Mouse (Mus musculus): ENCODE results near the gene Med15. TPM values are rescaled to one million over a fixed set of nuclear protein-coding genes. Genes with fewer than 3 reads are reported as not detected.

The Med15 gene
- polyA plus RNA-seq, 1 experiment, result 110 TPM

DNA sequence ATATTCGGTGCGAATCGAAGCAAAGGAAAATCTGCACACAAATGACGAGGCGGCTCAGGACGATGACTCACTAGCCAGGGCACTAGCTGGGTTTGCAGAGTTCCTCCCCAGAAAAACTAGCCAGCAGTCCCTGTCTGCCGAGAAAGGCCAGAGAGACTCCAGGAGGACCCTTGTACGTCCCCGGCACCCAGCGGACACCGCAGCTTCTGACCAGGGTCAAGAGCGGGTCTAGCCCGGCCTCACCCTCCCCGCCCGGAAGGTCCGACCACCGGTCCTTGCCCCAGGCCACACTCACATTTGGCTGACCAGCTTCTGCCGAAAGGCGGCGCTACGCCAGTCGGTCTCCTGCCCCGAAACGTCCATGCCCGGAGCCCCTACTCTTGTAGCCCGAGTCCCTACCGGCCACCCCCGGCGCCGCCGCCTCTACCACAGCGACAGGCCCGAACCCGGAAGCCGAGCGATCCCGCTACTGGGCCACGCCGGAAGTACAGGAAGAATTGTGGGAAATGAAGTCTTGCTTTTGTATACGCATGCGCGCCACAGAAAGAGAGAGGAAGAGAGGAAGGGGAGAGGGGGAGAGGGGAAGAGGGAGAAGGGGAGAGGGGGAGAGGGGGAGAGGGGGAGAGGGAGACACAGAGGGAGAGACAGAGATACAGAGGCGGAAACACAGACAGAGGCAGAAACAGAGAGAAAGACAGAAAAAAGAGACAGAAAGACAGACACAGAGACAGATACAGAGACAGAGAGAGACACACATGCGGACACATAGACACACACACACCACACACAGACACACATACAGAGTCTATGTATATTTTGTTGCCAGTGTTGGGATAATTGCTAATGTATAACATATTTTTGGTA lies 10.0 kb downstream of the Med15 start:
- peak overlapping the region; percentile 62 for H3K27ac ChIP-seq (ENCODE audit: insufficient read depth, low read length)
- peaks cover 4% of the 10 kb centered on the region; the same call in 1 of the 2 replicates for H3K4me1 ChIP-seq (ENCODE audit: control insufficient read depth, insufficient read depth, insufficient read length)
- H3K27me3 ChIP-seq (ENCODE audit: control insufficient read depth, insufficient read depth, low read length), result no peaks in the 10 kb centered on the region
- no peaks in the 10 kb centered on the region for H3K36me3 ChIP-seq (ENCODE audit: control insufficient read depth, insufficient read depth, low read length)
- H3K4me3 ChIP-seq (ENCODE audit: extremely low read depth, insufficient read depth, insufficient read length), result peak overlapping the region; percentile 74
- DNase-seq (ENCODE audit: low read depth in 1 of 2, low spot score in 2 of 2), result peak; percentile 70 to 84
- 2% methylated on average over 44 of the region's 44 CpGs for WGBS
- TF ChIP-seq CTCF (IDR thresholded peaks at IDR 0.05; ENCODE audit: extremely low read depth, insufficient read depth, insufficient read length, insufficient replicate concordance) (no peak), POLR2A (IDR thresholded peaks at IDR 0.05; ENCODE audit: low read depth, low read length) (peak; percentile 74)

DNA sequence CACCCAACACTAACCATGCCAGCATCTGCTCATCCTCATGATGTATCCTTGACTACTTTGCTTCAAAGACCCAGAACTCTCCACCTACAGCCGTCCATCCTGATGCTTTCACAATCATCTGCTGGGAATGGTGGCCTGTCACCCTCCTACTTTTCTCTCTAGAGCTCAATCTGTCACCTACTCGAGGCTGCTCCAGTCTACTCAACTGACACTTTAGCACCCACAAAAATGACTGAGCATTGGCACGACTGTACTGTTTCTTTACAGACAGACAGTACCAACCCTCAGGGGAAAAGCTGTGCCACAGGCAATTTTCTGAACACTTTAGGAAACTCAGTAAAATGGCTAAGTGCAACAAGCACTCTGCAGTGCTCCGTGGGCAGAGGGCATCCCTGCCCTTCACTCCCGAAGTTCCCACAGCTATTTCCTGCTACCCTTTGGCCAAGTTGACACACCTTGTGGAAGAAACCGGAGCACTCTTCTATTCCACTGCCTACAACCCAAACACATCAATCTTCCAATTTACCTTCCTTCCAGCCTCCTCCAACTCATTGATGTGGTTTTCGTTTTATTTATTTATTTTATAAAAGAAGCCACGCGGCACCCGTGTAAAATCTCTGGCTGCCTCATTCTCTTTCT lies 10.8 kb downstream of the Med15 start:
- Histone ChIP-seq H3K4me1 (ENCODE audit: control insufficient read depth, insufficient read depth, insufficient read length) (peaks cover 1% of the 10 kb centered on the region; the same call in 1 of the 2 replicates), H3K27me3 (ENCODE audit: control insufficient read depth, insufficient read depth, low read length) (no peaks in the 10 kb centered on the region), H3K4me3 (ENCODE audit: extremely low read depth, insufficient read depth, insufficient read length) (peak overlapping the region; percentile 74), H3K27ac (ENCODE audit: insufficient read depth, low read length) (no peak overlapping the region), H3K36me3 (ENCODE audit: control insufficient read depth, insufficient read depth, low read length) (no peaks in the 10 kb centered on the region)
- DNase-seq (ENCODE audit: low read depth in 1 of 2, low spot score in 2 of 2), result no peak
- WGBS, result under 1% methylated on average over 10 of the region's 10 CpGs
- TF ChIP-seq POLR2A (IDR thresholded peaks at IDR 0.05; ENCODE audit: low read depth, low read length) (no peak), CTCF (IDR thresholded peaks at IDR 0.05; ENCODE audit: extremely low read depth, insufficient read depth, insufficient read length, insufficient replicate concordance) (no peak)

DNA sequence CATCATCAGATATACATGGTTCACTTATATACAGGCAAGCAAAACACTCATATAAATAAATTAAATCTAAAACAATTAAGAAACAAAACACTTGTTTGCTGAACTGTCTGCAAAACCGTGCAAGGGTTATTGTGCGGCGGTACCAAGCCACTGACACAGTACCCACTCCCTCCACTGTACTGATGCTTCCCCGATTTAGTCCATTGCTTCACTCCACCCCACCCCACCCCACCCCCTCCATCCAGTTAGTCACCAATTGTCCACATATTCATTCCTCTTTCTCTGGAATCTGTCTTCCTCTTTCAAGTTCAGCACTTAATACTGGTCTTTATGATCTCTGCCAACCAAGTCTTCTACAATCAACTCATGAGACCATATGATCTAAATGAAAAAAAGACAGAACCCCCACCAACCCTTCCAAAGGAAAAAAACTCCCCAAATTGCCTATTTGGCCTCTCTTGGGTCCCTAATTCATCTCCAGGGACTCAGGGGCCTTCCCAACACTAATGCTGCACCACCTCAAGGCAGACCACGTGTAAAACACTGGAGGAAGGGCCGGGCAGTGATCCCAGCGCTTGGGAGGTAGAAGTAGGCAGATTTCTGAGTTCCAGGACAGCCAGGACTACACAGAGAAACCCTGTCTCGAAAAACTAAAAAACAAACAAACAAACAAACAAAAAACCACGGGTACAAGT lies 11.4 kb downstream of the Med15 start:
- Histone ChIP-seq H3K27me3 (ENCODE audit: control insufficient read depth, insufficient read depth, low read length) (no peaks in the 10 kb centered on the region), H3K36me3 (ENCODE audit: control insufficient read depth, insufficient read depth, low read length) (no peaks in the 10 kb centered on the region), H3K4me3 (ENCODE audit: extremely low read depth, insufficient read depth, insufficient read length) (no peak overlapping the region), H3K27ac (ENCODE audit: insufficient read depth, low read length) (no peak overlapping the region), H3K4me1 (ENCODE audit: control insufficient read depth, insufficient read depth, insufficient read length) (no peaks in the 10 kb centered on the region; the same call in 1 of the 2 replicates)
- DNase-seq (ENCODE audit: low read depth in 1 of 2, low spot score in 2 of 2), result no peak
- TF ChIP-seq POLR2A (IDR thresholded peaks at IDR 0.05; ENCODE audit: low read depth, low read length) (no peak), CTCF (IDR thresholded peaks at IDR 0.05; ENCODE audit: extremely low read depth, insufficient read depth, insufficient read length, insufficient replicate concordance) (no peak)
- WGBS, result 61% methylated on average over 9 of the region's 9 CpGs

DNA sequence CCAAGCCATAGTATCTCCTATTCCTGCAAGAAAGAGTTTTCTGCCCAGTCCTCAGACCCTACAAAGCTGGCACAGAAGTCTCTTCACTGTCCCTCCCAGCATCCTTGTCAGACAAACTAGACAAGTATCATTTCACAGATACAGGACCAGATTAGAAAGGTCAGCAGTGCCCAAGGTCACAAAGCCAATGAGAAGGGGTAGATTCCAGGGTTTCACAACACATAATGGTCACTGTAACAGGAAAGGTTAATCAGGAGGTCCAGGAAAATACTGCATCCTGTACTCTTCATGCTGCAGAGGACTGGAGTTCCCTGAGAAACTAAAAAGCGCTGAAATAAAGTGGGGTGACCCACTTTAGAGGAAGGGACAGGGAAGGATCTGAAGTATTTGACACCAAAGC lies 14.9 kb downstream of the Med15 start:
- Histone ChIP-seq H3K27ac (ENCODE audit: insufficient read depth, low read length) (no peak overlapping the region), H3K36me3 (ENCODE audit: control insufficient read depth, insufficient read depth, low read length) (no peaks in the 10 kb centered on the region), H3K4me1 (ENCODE audit: control insufficient read depth, insufficient read depth, insufficient read length) (no peaks in the 10 kb centered on the region; the same call in 1 of the 2 replicates), H3K27me3 (ENCODE audit: control insufficient read depth, insufficient read depth, low read length) (no peaks in the 10 kb centered on the region), H3K4me3 (ENCODE audit: extremely low read depth, insufficient read depth, insufficient read length) (no peak overlapping the region)
- WGBS, result 76% methylated on average over 1 of the region's 1 CpGs
- TF ChIP-seq POLR2A (IDR thresholded peaks at IDR 0.05; ENCODE audit: low read depth, low read length), result no peak
- TF ChIP-seq CTCF (IDR thresholded peaks at IDR 0.05; ENCODE audit: extremely low read depth, insufficient read depth, insufficient read length, insufficient replicate concordance), result no peak
- no peak for DNase-seq (ENCODE audit: low read depth in 1 of 2, low spot score in 2 of 2)

DNA sequence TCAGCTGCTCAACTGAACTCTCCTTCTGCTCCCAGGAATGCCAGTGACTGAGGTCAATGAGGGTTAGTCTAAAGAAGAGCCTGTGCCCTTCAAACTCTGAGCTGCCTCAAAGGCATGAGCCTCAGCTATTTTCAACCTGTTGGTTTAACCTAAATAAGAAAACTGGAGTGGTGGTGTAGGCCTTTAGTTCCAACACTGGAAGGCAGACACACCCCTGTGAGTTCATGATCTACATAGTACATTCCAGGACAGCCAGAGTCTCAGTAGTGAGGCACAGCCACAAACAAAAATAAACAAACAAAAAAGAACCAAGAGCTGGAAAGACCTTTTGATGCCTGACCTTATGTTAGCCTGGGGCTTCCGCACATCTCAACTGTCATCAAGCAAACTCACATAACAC lies 25.1 kb downstream of the Med15 start:
- 84% methylated on average over 1 of the region's 1 CpGs for WGBS
- no peak for TF ChIP-seq POLR2A (IDR thresholded peaks at IDR 0.05; ENCODE audit: low read depth, low read length)
- TF ChIP-seq CTCF (IDR thresholded peaks at IDR 0.05; ENCODE audit: extremely low read depth, insufficient read depth, insufficient read length, insufficient replicate concordance), result no peak

DNA sequence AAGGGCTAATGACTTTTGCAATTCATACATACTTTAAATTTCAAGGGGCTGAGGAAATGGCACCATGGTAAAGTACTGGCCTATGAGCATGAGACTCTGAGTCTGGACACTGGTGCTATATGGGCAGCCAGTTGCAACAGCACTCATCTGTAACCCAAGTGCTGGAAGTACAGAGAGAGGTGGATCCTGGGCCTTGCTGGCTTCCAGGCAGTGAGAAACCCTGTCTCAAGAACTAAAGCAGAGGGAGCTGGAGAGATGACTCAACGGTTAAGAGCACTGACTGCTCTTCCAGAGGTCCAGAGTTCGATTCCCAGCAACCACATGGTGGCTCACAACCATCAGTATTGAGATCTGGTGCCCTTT lies 31.7 kb downstream of the Med15 start:
- Histone ChIP-seq H3K4me1 (ENCODE audit: control insufficient read depth, insufficient read depth, insufficient read length) (no peaks in the 10 kb centered on the region), H3K27me3 (ENCODE audit: control insufficient read depth, insufficient read depth, low read length) (no peaks in the 10 kb centered on the region), H3K36me3 (ENCODE audit: control insufficient read depth, insufficient read depth, low read length) (peaks cover 13% of the 10 kb centered on the region), H3K4me3 (ENCODE audit: extremely low read depth, insufficient read depth, insufficient read length) (no peak overlapping the region), H3K27ac (ENCODE audit: insufficient read depth, low read length) (no peak overlapping the region)
- WGBS, result 91% methylated on average over 2 of the region's 2 CpGs
- DNase-seq (ENCODE audit: low read depth in 1 of 2, low spot score in 2 of 2), result no peak
- TF ChIP-seq CTCF (IDR thresholded peaks at IDR 0.05; ENCODE audit: extremely low read depth, insufficient read depth, insufficient read length, insufficient replicate concordance) (no peak), POLR2A (IDR thresholded peaks at IDR 0.05; ENCODE audit: low read depth, low read length) (no peak)

More for the DNA sequence above, 25.1 kb downstream of the Med15 start:
- no peak for DNase-seq (ENCODE audit: low read depth in 1 of 2, low spot score in 2 of 2)
- no peak overlapping the region for H3K27ac ChIP-seq (ENCODE audit: insufficient read depth, low read length)
- no peaks in the 10 kb centered on the region; the same call in 1 of the 2 replicates for H3K4me1 ChIP-seq (ENCODE audit: control insufficient read depth, insufficient read depth, insufficient read length)
- H3K36me3 ChIP-seq (ENCODE audit: control insufficient read depth, insufficient read depth, low read length), result peaks cover under 1% of the 10 kb centered on the region
- no peak overlapping the region for H3K4me3 ChIP-seq (ENCODE audit: extremely low read depth, insufficient read depth, insufficient read length)
- no peaks in the 10 kb centered on the region for H3K27me3 ChIP-seq (ENCODE audit: control insufficient read depth, insufficient read depth, low read length)

Measured in spleen, adult 2 months (tissue).